Mouse (Mus musculus): ENCODE measurements at regions not wholly inside any gene's neighbourhood (a gene's known extent, or its start where the extent isn't known, plus 50 kb on each side); places are given as distances from the start of the nearest gene placed in this dataset.

DNA sequence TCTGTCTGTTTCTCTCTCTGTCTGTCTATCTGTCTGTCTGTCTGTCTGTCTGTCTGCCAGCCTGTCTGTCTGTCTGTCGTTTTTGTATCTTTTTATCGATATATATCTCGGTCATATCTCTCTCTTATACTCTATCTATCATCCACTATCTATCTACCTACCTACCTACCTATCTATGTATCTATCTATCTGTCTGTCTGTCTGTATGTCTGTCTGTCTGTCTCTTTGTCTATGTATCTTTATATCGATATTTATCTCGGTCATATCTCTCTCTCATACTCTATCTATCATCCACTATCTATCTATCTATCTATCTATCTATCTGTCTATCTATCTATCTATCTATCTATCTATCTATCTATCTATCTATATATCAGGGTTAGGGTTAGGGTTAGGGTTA lies 533.9 kb downstream of the Zfy1 start:
- peak; percentile 64 for ATAC-seq (replicated peaks; ENCODE audit: low FRiP score, poor library complexity, severe bottlenecking)
